Mouse (Mus musculus) limb, embryonic 13.5 days (tissue): Measurements from ENCODE around the gene Pde4d. TPM values are rescaled to one million over a fixed set of nuclear protein-coding genes. Genes with fewer than 3 reads are reported as not detected.

ENCODE experiments used
- ATAC-seq: fragments of 200-750 bp; cut with Nextera tagmentation; 2 replicates; pipeline ENCODE4 v1.8.0; 2017; ENCODE audit warnings: low read depth, moderate number of reproducible peaks, moderate TSS enrichment; ENCODE audit not compliant: low FRiP score
- H3K27ac ChIP-seq: fragments of 300-500 bp; sonication (generic); 2 replicates; pipeline ENCODE4 v1.5.1; 2015; ENCODE audit warnings: inconsistent platforms, mild to moderate bottlenecking, moderate library complexity
- H3K27me3 ChIP-seq: fragments of 300-500 bp; sonication (generic); 2 replicates; pipeline ENCODE4 v1.6.1; 2015; ENCODE audit warnings: mild to moderate bottlenecking, inconsistent platforms
- H3K36me3 ChIP-seq: fragments of 300-500 bp; sonication (generic); 2 replicates; pipeline ENCODE4 v1.6.1; 2015; ENCODE audit warnings: inconsistent platforms, mild to moderate bottlenecking, moderate library complexity
- H3K4me1 ChIP-seq: fragments of 300-500 bp; sonication (generic); 2 replicates; pipeline ENCODE4 v1.6.1; 2015; ENCODE audit warnings: inconsistent platforms
- H3K4me2 ChIP-seq: fragments of 300-500 bp; sonication (generic); replicated peaks from 2 replicates; pipeline ENCODE4 v1.6.1; 2015; ENCODE audit warnings: inconsistent platforms, mild to moderate bottlenecking, moderate library complexity
- H3K4me3 ChIP-seq: fragments of 300-500 bp; sonication (generic); 2 replicates; pipeline ENCODE4 v1.5.1; 2015; ENCODE audit warnings: moderate library complexity, mild to moderate bottlenecking, inconsistent platforms
- H3K9ac ChIP-seq: fragments of 300-500 bp; sonication (generic); 2 replicates; pipeline ENCODE4 v1.6.1; 2015; ENCODE audit warnings: mild to moderate bottlenecking, inconsistent platforms
- H3K9me3 ChIP-seq: fragments of 300-500 bp; sonication (generic); 2 replicates; pipeline ENCODE4 v1.6.1; 2016; ENCODE audit warnings: inconsistent platforms
- WGBS: fragments of 180-500 bp; shearing (Covaris S2); methylation state at CpG from one replicate; pipeline ENCODE4 v1.1.7; 2015; 5-methylcytosine and 5-hydroxymethylcytosine counted together
- polyA plus RNA-seq: library from polyadenylated mRNA; unstranded; fragments of >200 nt; fragmentation: Nextera tagmentation; extraction: Ambion mirVana; gene quantifications from 2 replicates; pipeline ENCODE4 v1.2.1, GENCODE M21; 2015

Pde4d gene
- polyA plus RNA-seq, 1 experiment from 2014 or later: 22.3 TPM

DNA sequence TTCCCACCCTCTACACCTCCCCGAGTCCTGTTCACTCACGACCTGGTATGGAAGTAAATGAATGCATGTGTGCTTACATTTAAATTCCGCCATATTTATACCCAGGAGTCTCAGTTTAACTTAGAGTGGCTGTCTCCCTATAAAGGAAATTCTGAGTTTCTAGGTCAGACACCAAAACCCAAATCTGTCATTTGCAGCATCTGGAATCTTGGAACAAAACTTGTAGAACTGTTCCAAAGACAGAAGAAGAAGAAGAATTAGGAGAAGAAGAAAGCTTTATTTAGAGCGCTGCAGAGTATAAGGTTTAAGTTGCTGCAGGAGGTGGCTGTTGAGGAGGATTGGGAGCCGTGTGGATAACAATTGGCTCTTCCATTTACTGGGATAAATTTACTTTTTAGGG is 1179.5 kb downstream of the Pde4d start:
- no peak overlapping the region for H3K4me2 ChIP-seq
- WGBS: 88% methylated on average over 5 of the region's 5 CpGs

DNA sequence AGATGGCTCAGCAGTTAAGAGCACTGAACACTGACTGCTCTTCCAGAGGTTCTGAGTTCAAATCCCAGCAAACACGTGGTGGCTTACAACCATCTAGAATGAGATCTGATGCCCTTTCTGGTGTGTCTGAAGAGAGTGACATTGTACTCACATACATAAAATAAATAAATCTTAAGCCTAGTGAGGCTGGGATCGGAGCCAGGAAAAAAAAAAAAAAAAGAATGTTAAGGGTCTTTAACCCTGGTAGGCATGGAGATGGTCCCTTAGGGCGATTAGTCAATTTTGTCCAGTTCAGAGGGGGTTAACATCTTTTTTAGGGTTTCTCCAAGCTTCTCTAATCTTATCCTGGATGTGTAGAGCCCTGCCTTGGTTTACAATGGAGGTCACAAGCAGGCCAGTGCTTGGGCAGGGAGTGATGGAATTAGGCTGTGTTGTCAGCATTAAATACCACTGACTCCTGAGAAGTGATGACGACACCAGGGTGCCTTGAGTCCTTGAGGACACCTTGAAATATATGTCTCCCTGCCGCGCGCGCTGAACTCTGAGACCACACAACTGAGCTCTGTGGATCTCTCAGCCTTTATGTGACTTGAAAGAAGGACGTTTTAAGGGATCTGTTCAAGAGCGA is 1181.8 kb downstream of the Pde4d start:
- no peaks in the 10 kb centered on the region for H3K36me3 ChIP-seq
- ATAC-seq: no peak
- H3K9ac ChIP-seq: no peak overlapping the region
- peaks cover 32% of the 10 kb centered on the region for H3K4me1 ChIP-seq
- WGBS: 38% methylated on average over 10 of the region's 10 CpGs
- H3K27ac ChIP-seq: no peak overlapping the region
- no peaks in the 10 kb centered on the region for H3K27me3 ChIP-seq
- H3K9me3 ChIP-seq: no peaks in the 10 kb centered on the region
- no peak overlapping the region for H3K4me3 ChIP-seq
- no peak overlapping the region for H3K4me2 ChIP-seq

More for the DNA sequence above, 1179.5 kb downstream of the Pde4d start:
- peaks cover 33% of the 10 kb centered on the region for H3K4me1 ChIP-seq
- H3K27me3 ChIP-seq: no peaks in the 10 kb centered on the region
- no peaks in the 10 kb centered on the region for H3K9me3 ChIP-seq
- H3K27ac ChIP-seq: no peak overlapping the region
- no peak overlapping the region for H3K9ac ChIP-seq
- no peak overlapping the region for H3K4me3 ChIP-seq
- H3K36me3 ChIP-seq: no peaks in the 10 kb centered on the region
- ATAC-seq: no peak

DNA sequence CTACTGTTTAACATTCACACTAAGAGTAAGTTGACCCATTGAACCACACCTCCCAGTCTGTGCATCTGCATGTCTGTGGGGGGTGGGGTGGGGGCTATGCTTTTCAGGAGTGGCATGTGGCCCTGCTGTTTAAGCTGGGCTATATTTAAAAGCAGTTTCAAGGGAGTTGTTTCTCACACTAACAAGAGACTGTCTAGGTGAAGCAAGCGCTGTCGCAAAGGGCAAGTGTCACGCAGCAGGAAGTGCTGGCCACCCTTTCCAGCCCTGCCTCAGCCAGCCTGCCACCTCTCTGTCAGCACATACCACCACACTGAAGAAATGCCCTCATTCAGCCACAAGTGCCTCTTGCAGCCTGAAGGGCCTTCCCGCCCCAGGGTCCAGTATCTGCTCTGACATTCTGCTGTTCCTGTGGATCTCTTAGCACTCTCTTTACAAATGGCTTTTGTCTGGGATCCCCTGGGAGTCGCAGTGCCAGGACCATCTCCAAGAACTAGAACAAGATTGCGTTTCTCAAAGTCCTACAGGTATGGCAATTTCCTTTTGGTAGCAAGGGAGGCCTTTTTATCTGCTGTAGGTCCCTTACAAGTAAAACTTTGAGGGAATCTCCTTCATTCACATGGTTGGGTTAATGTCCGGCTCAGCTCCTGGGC is 1182.8 kb downstream of the Pde4d start:
- peak overlapping the region; percentile 27 for H3K4me2 ChIP-seq
- H3K4me3 ChIP-seq: no peak overlapping the region
- H3K27ac ChIP-seq: peak overlapping the region; percentile 39; the same call in 1 of the 2 replicates
- H3K27me3 ChIP-seq: no peaks in the 10 kb centered on the region
- WGBS: 15% methylated on average over 7 of the region's 7 CpGs
- no peaks in the 10 kb centered on the region for H3K9me3 ChIP-seq
- 0 out of 2 replicates have a peak overlapping the region, but pooled peaks have one; percentile 9 for H3K9ac ChIP-seq
- peaks cover 29% of the 10 kb centered on the region for H3K4me1 ChIP-seq
- ATAC-seq: 0 out of 2 replicates have a peak, but pooled peaks have one; percentile 34
- no peaks in the 10 kb centered on the region for H3K36me3 ChIP-seq

DNA sequence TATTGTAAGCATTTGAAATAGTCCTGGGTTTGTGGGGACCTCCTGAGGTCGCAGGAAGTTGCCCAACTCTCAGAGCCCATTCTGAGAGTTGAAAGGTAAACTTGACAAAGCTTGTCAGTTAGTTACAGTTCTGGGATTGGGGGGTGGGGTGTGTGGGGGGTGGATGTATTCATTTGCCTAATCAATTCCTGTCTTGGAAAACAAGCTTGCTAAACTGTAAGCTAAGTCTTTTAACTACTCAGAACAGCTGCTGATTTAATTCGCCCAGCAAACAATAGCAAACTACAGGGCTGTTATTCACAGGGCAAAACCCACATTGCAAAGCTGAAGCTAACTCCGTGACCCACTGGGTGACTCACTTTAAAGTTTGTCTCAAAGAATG is 1183.3 kb downstream of the Pde4d start:
- no peak overlapping the region for H3K4me3 ChIP-seq
- no peaks in the 10 kb centered on the region for H3K27me3 ChIP-seq
- H3K4me2 ChIP-seq: no peak overlapping the region; the same call in 1 of the 2 replicates
- 25% methylated on average over 3 of the region's 3 CpGs for WGBS
- H3K9ac ChIP-seq: no peak overlapping the region
- H3K36me3 ChIP-seq: no peaks in the 10 kb centered on the region
- no peaks in the 10 kb centered on the region for H3K9me3 ChIP-seq
- H3K27ac ChIP-seq: no peak overlapping the region
- ATAC-seq: no peak
- peaks cover 29% of the 10 kb centered on the region for H3K4me1 ChIP-seq

DNA sequence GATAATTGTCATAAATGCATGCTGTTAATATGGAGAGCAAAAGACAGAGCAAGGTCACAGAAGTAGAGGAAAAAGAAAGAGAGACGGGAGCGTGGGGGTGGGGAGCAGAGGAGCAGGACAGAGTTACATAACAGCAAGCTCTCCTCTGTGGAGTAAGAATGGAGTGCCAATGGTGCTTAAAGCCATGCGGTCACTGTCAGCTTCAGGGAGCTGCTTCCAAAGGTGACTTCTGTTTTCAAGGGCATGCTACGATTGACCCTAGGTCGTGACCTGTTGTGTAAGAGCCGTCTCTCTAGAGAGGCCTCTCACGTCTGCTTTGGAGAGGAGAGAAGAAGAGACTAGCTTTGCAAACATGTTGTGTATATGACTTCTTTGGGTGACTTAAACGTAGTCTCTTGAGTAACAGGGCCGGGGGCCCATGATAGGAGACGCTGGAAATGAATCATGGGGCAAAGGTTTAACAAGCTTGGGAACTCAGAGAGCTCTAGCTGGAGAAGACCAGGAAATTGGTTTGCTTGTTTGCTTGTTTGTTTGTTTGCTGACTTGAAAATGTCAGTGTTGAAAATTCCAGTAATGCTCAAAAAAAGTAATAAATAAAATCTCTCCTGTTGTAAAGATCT is 1186.3 kb downstream of the Pde4d start:
- ATAC-seq: no peak
- Histone ChIP-seq H3K9ac (no peak overlapping the region), H3K9me3 (no peaks in the 10 kb centered on the region), H3K4me1 (peaks cover 41% of the 10 kb centered on the region), H3K4me3 (no peak overlapping the region), H3K4me2 (no peak overlapping the region), H3K36me3 (no peaks in the 10 kb centered on the region), H3K27ac (no peak overlapping the region), H3K27me3 (no peaks in the 10 kb centered on the region)
- 77% methylated on average over 10 of the region's 10 CpGs for WGBS

DNA sequence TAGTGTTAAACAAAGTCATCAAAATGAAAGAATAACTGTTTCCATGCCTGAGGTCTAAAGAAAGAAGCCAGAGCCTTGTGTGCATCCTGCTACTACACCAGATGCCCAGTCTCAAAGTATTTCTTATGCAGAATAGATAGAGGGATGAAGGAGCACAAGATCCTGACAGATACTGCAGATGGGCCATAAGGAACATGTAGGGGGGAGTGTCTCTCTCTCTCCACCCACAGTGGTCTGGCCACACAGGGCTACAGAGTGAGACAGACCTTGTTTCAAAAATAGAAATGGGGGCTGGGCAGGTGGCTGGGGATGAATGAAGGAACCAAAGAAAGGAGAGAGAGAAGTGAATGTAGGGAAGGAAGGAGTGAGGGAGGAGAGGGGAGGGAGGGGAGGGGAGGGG is 1188.5 kb downstream of the Pde4d start:
- ATAC-seq: no peak
- no peak overlapping the region for H3K9ac ChIP-seq
- H3K27me3 ChIP-seq: no peaks in the 10 kb centered on the region
- H3K4me2 ChIP-seq: no peak overlapping the region
- no peak overlapping the region for H3K27ac ChIP-seq
- H3K36me3 ChIP-seq: no peaks in the 10 kb centered on the region
- H3K9me3 ChIP-seq: no peaks in the 10 kb centered on the region
- H3K4me1 ChIP-seq: peaks cover 21% of the 10 kb centered on the region
- H3K4me3 ChIP-seq: no peak overlapping the region

DNA sequence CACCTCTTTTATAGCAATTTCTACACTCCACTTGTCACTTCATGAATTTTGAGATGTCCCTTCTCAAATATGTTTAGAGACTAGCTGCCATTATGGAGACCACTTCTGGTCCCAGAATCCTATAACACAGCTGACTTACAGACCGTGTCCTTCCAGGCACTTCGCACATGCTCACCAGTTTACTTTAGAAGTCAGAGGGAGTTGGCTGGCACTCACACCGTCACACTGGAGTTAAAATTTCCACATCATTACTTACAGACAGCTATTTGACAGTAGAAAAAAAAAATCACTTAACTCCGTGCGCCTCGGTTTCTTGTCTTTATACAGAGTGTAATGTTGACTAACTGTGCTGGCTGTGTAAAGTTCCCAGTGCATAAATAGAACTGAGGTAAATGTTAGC is 1189.5 kb downstream of the Pde4d start:
- ATAC-seq: no peak
- H3K4me1 ChIP-seq: peaks cover 15% of the 10 kb centered on the region; the same call in 1 of the 2 replicates
- 65% methylated on average over 6 of the region's 6 CpGs for WGBS
- H3K4me2 ChIP-seq: no peak overlapping the region
- no peak overlapping the region for H3K9ac ChIP-seq
- H3K4me3 ChIP-seq: no peak overlapping the region
- H3K27ac ChIP-seq: no peak overlapping the region
- no peaks in the 10 kb centered on the region for H3K36me3 ChIP-seq
- H3K9me3 ChIP-seq: no peaks in the 10 kb centered on the region
- H3K27me3 ChIP-seq: no peaks in the 10 kb centered on the region

DNA sequence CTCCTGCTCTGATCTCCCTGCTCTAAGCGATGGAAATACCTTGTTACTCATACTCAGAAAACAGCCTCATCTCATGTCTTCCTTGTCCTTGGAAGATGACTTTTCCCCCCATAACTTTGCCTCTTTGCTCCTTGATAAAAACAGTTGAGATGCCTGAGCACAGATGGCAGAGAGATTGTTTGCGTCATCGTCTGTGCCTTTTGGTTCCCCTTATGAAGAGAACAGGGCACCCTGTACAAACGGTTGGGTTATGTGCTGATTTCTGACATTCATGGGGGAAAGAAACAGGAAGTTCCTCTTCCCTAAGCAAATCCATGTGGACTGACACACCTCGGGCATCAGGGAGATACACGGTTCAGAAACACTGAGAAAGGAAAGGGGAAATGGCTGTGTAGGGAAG is 1191.8 kb downstream of the Pde4d start:
- no peak overlapping the region for H3K4me3 ChIP-seq
- H3K9me3 ChIP-seq: no peaks in the 10 kb centered on the region
- H3K36me3 ChIP-seq: no peaks in the 10 kb centered on the region
- no peaks in the 10 kb centered on the region for H3K27me3 ChIP-seq
- H3K27ac ChIP-seq: no peak overlapping the region
- peaks cover 12% of the 10 kb centered on the region for H3K4me1 ChIP-seq
- H3K9ac ChIP-seq: no peak overlapping the region
- ATAC-seq: no peak
- no peak overlapping the region for H3K4me2 ChIP-seq
- 77% methylated on average over 6 of the region's 6 CpGs for WGBS

DNA sequence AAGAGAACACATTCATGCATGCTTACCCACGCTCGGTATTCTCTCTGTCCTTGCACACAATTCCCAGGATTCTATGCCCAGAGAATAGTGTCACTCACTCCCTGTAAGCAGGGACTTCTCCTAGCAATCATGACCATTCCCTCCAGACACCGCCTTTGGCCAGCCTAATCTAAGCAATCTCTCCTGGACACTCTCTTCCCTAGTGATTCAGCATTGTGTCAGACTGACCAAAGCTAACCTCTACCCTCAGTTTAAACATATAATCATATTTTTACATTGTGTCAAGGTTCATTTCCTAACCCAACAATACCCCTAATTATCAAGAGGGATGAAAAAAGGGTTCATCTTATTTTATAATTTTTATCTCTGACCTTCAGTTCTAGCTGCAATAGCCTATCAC is 1193.7 kb downstream of the Pde4d start:
- WGBS: 87% methylated on average over 3 of the region's 3 CpGs
- Histone ChIP-seq H3K36me3 (no peaks in the 10 kb centered on the region), H3K9ac (no peak overlapping the region), H3K4me2 (no peak overlapping the region), H3K4me1 (peaks cover 16% of the 10 kb centered on the region), H3K9me3 (no peaks in the 10 kb centered on the region), H3K27me3 (no peaks in the 10 kb centered on the region), H3K27ac (no peak overlapping the region), H3K4me3 (no peak overlapping the region)
- no peak for ATAC-seq

DNA sequence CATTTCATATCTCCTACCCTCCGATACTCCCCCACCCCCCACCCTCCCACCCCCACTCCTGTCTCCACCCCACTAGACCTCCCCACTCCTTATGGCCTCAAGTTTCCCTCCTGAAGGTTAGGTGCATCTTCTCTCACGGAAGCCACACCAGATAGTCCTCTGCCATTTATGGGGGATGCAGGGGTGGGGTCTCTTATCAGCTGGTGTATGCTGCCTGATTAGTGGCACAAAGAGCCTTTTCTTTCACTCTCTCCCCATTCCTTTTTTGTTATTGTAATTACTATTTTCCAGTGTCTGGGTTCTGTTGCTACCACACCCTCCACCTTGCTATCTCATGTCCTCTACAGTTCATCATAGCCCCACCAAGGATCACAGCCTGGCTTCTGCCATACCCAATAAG is 1194.3 kb downstream of the Pde4d start:
- no peak overlapping the region for H3K4me2 ChIP-seq
- 96% methylated on average over 2 of the region's 2 CpGs for WGBS
- H3K4me1 ChIP-seq: peaks cover 11% of the 10 kb centered on the region; the same call in 1 of the 2 replicates
- H3K36me3 ChIP-seq: no peaks in the 10 kb centered on the region
- H3K9me3 ChIP-seq: no peaks in the 10 kb centered on the region
- H3K27ac ChIP-seq: no peak overlapping the region
- no peak overlapping the region for H3K9ac ChIP-seq
- H3K4me3 ChIP-seq: no peak overlapping the region
- H3K27me3 ChIP-seq: no peaks in the 10 kb centered on the region
- no peak for ATAC-seq

DNA sequence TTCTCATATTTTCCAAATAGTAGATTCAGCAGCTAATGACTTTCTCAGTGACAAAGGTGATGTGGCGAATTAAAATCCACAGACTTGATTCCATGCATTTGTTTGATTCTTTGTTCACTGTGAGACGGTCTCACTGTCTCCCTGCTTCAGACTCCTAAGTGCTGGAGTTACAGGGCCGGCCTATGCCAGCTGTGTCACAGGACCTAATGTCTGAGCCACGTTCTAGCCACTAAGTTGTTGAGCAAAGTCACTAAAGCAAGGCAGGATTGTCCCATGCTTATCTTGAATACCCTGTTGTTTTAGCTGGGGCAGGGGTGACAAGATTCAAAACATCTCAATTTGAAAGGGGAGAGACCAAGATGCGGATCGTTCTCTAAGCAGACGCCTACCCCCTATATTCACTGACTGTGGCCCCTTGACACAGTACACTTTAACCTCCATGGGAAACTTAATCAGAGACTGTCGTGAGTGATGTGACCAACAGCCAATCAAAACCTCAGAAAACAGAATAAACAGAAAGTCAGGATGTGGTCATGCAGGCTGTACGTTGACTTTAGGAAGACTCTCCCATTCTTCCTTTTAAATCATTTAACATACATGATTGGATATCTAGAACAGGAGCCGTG is 1195.6 kb downstream of the Pde4d start:
- no peaks in the 10 kb centered on the region for H3K27me3 ChIP-seq
- H3K4me3 ChIP-seq: no peak overlapping the region
- no peaks in the 10 kb centered on the region for H3K36me3 ChIP-seq
- H3K27ac ChIP-seq: no peak overlapping the region
- H3K4me1 ChIP-seq: peaks cover 4% of the 10 kb centered on the region; the same call in 1 of the 2 replicates
- ATAC-seq: no peak
- no peak overlapping the region for H3K4me2 ChIP-seq
- H3K9me3 ChIP-seq: no peaks in the 10 kb centered on the region
- WGBS: 69% methylated on average over 10 of the region's 10 CpGs
- no peak overlapping the region for H3K9ac ChIP-seq

DNA sequence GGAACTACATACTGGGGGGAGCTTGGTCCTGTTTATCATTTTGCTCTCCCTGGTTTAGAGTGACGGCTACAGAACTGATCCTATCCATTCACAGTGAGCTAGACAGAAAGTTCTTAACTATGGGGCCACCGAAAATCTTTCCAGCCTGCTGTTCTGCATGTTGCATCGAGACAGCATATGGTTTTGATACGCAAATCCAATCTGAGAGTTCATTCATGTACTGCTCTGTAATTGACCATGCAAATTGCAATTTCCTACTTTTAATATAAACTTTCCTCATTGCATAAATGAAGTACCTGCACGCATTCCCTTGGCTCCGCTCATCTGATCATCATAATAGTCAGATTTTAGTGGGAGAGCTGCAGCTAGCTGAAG is 1196.1 kb downstream of the Pde4d start:
- Histone ChIP-seq H3K9ac (no peak overlapping the region), H3K4me3 (no peak overlapping the region), H3K9me3 (no peaks in the 10 kb centered on the region), H3K36me3 (no peaks in the 10 kb centered on the region), H3K4me2 (no peak overlapping the region), H3K27ac (no peak overlapping the region), H3K4me1 (peaks cover 4% of the 10 kb centered on the region; the same call in 1 of the 2 replicates), H3K27me3 (no peaks in the 10 kb centered on the region)
- 55% methylated on average over 6 of the region's 6 CpGs for WGBS
- no peak for ATAC-seq
